Mouse (Mus musculus) liver, adult 2 months (tissue): Measurements from ENCODE around the gene Gm28230.

ENCODE experiments used
- CTCF ChIP-seq: fragments of 200-500 bp; IDR thresholded peaks from 2 replicates; pipeline ENCODE4 v1.5.1; 2011; ENCODE audit warnings: low read depth, low read length, control low read depth
- POLR2A ChIP-seq: fragments of 200-500 bp; IDR thresholded peaks from 2 replicates; pipeline ENCODE4 v1.6.1; 2011; ENCODE audit warnings: low read length, control low read depth; ENCODE audit not compliant: insufficient read depth; ENCODE audit errors: extremely low read depth

- no peak for TF ChIP-seq CTCF
- no peak for TF ChIP-seq POLR2A
These were observed 10.4 kb downstream of the Gm28230 start for GRCm38 (mm10) chr2:74736688-74737577.
